Mouse (Mus musculus) megakaryocyte, embryonic 14.5 days (primary cell): ENCODE measurements around the gene Ankrd52.

Experiments
- FLI1 ChIP-seq: IDR thresholded peaks from 2 replicates; pipeline ENCODE4 v1.6.1; 2012; ENCODE audit warnings: low read length, inconsistent platforms, mixed read lengths
- GATA1 ChIP-seq: IDR thresholded peaks from 3 replicates; pipeline ENCODE4 v1.6.1; 2012; ENCODE audit warnings: mixed read lengths, low read length, inconsistent platforms, borderline replicate concordance

DNA sequence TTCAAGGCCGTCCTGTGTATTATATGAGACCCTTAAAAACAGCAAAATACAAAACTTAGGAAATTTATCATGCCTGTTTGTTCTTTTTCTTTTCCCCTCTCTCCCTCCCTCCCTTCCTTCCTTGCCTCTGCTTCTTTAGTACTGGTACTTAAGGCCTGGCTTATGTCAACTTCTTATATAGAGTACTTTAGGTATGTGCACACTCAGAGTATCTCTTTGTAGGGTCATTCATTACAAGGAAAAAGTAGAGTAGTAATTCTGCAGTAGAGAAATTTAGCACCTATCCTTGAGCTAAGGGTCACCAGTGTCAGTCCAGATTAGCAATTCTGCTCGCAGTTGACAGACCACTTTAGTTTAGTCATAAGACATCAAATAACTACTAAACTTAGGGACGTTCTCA is 48.3 kb downstream of the Ankrd52 start:
- TF ChIP-seq GATA1 (no peak), FLI1 (no peak)
